Mouse (Mus musculus) gastrocnemius, adult 8-10 months (tissue): ENCODE measurements around the gene Tanc2. TPM values are rescaled to one million over a fixed set of nuclear protein-coding genes. Genes with fewer than 3 reads are reported as not detected.

ENCODE experiments used
- DNase-seq, 2 experiments: peaks; one replicate each; pipeline ENCODE4 v3.0.0; 2022; ENCODE audit warnings: low spot score in 2 of 2
- total RNA-seq, 4 experiments: library from RNA; stranded (reverse); gene quantifications; 2 replicates each; pipeline ENCODE4 v1.2.4; 2022

Tanc2 gene
- total RNA-seq, 4 experiments from 2014 or later = 7.0 to 11.0 (median 8.3) TPM

DNA sequence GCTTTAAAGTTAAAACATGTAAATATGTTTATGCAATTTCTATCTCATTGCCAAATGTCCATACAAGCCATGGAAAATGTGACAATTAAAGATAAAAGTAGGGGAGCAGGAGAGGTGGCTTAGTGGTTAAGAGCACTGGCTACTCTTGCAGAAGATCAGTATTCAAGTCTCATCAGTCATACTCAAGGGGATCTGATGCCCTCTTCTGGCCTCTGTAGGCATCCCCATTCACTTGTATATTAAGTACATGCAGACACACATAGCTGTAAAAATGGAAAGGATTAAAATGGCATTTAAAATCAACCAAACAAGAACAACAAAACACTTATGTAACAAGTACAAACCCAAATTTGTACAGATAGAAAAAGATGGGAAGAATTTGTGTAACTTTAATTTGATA, 54.2 kb downstream of the Tanc2 start:
- no peak for DNase-seq

DNA sequence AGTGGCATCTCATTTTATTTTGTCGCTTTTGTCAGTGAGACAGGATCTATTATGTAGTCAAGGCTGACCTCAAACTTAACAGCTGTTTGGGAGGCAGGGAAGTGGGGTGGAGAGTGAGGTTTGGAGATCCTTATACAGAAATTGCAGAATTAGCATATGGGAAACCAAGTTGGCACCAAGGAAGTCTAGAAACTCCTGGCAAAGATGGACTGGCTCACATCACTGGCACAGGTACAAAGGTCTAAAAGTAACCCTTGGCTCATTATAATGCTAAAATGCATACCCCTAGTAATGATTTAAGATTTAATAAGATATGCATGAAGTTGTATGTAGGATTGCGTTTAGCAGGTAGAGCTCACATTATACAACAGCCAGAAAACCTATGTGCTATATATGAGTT, 58.2 kb downstream of the Tanc2 start:
- no peak for DNase-seq

DNA sequence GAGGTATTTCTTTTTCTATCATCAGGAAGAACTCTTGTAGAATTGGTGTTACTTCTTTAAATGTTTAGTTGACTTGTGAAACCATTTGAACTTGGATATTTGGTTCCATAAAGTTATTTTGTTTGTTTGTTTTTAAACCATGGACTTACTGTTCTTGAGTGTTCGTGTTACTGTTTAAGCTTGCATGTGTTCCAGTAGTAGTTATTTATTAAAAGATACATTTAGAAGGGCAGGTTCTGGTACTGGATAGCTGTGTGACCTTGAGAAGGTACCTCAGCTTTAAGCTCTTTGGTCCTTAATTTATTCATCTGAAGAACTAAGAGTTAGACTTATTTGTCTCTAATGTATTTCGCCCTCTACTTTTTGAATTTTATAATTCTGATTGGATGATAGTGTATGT, 64.8 kb downstream of the Tanc2 start:
- DNase-seq = no peak

DNA sequence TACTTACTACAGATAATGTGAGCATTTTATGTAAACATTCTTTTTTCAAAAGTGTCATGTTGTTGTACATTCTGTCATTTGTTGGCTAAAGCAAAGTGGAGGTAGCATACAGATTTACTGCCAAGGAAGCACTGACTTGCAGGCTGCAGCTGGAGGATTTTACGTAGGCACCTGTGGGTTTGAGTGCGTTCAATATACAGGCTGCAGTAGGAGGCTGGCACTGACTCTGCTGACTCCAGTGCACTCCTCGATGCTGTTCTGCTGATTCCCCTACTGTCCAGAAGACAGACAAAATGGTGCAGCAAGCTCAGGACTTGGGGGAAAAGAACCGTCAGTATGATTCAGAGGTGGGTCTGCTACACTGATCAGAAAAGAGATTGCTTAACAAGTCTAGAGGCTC, 65.5 kb downstream of the Tanc2 start:
- DNase-seq = no peak

DNA sequence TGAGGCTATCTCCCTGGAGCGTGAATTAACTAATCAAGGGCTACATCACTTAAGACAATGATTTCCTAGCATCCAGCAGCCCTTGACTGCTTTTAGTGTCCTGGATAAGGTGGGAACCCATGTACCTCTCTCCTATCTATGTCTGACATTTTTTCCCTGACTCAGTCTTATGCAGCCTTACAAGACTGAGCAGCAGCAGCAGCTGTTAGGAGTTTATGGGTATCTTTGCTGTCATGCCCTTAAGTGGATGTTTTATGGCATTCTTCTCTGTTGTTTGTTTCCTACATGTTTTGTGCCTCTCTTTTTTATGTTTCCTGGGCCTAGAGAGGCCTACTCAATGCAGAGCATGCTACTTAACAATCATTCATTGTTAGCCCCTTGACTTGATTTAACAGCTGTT, 78.1 kb downstream of the Tanc2 start:
- DNase-seq = no peak

DNA sequence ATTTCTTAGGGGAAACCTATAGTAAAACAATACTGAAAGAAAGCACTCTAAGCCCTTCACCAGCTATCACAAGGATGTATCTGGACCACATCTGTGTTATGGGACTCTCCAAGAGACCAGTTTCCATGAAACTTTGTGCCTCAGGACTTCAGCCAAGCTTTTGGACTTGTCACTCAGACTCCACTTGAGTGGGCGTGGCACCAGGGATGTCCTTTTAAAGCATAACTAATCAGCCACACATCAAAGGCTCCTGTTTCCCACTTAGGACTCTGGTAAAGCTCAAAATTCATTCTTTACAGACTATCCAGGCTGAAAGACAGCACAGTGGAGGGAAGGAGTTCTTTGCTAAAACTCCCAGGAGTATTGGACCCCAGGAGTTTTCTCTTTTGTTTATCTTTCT, 89.2 kb downstream of the Tanc2 start:
- DNase-seq = no peak

DNA sequence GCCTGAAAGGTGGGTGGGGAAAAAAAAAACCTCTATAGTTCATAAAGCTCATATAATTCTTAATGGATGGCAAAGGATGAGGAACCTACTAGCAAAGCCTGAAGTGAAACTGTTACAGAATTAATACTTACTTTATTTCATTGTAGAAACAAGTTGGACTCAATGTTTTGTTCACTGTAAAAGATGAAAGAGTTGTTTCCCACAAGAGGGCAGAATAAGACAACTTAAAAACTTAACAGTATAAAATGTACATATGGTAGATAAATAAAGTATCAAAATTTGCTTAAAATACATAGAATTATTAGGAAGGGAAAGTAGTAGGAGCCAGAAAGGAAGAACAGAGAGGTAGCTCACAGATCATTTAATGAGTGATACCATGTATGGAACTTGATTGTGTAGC, 95.0 kb downstream of the Tanc2 start:
- no peak for DNase-seq

DNA sequence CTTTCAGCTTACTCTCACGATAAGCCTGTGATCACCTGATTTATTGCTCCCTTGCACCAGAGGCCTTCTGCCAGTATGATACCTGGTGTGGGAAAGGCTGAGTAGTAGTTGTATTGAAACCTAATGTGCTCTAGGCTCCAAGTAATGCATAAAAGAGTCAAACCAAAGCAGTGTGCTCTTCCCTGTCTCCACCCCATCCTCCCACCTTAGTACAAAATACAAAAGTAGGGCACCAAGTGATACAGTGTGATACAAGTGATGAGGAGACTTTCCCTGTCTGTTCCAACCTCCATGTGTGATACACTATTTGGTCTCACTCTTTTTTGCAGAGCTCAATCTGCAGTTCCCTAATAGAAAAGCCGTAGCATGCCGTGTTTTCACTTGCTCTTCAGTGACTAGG, 110.7 kb downstream of the Tanc2 start:
- DNase-seq = no peak

DNA sequence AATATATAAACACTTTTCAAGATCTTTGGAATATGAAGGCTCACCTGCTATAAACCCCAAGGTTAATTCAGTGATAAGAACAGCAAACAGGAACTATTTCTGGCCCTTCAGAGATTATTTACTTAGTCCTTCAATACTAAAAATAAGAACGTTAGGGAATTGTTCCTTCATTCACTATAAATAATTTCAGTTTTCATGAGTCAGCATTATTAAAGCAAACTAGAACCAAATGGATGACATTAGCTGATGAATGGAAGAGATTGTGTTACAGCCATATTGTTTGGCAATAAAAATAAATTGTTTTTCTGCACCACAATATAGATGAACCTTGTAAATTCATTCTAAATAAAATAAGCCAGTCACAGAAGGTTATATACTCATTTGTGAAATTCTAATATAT, 129.9 kb downstream of the Tanc2 start:
- no peak for DNase-seq

DNA sequence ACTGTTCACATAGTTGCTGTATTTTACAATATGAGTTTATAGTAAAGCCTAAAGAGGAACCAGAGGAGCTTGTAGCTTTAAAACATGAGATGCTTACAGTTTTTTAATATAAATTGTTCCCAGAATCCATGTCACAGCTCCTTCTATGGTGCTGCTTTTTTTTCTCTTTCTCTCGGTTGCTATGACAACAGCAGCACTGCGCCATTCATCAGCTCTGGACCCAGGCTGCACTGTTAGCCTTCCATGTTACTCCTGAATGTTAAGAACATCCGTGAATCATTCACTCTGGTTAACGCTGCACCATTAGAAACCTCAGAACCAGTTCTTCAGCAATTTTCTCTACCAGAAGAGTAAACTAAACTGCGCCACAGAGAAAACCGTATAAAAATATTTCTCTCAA, 141.8 kb downstream of the Tanc2 start:
- no peak for DNase-seq

DNA sequence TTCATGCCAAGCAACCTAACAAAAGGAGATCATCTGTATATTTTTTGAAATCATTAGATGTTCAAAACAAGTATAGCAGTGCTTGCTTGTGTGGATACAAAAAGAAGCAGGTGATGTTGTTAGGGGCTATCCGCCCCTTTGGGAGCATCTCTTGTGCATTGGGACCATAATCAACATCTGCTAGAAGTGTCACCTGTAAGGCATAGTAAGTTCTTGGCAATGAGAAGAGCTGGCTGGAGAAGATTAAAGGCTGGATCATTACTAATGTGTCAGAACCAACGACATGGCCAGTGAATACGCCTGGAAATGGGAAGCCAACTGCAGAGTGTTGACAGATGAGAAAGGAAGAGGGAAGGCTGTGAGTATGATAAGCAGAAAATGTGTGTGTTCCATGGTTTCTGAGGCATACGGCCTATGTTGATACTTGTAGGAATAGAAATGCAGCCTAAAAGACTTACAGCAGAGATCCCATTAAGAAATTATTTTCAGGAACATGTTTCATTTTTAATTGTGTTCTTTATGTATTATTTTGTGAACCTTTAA, 142.3 kb downstream of the Tanc2 start:
- DNase-seq = no peak

DNA sequence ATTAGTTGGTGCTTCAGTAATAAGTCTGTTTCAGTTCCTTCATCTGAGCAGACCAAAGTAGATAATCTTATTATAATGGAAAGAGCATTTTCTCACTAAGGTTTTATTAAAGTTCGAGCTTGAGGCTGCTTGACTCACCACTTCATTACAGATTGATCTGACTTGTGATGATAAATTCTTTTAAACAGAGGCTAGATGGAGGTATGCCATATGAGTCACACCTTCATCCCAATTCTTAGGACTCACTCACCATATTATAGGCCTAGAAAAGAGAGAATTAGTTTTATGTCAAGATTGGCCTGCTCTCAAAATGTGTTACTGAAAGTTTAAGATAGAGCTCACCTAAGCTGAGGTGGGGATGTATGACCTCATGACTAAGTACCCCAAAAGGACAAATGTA, 153.4 kb downstream of the Tanc2 start:
- no peak for DNase-seq

DNA sequence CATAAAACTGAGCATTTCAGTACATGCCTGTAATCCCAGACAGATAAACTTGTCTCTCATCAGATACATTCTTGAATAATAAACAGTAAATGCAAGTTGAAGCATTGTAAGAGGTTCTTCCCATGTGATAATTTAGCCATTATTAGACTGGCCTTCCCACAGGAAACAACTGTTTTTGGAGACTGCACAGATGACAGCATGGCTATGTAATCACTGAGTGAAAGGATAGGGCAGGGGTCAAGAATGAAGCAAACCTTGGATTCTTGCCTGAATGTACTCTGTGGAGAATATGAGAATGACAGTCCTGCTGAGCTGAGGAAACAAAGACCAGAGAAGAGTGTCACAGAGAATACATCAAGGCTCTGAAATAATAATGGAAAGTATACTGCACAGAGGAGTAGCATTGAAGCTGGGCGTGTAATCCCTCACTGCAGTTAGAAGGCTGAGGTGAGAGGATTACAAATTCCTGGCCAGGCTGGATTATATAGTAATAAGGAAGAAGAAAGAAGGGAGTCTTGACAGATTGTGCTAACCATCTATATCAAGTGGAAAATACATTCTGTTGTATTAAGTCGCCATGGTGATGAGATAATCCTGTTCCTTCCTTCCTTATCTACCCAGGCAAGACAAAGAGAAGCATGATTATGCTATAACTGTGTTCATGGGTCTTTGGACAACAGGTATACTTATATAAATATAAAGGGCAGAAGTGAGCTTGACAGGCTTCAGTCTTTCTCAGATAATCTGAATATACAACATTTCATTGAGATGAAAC, 159.7 kb downstream of the Tanc2 start:
- DNase-seq = no peak

DNA sequence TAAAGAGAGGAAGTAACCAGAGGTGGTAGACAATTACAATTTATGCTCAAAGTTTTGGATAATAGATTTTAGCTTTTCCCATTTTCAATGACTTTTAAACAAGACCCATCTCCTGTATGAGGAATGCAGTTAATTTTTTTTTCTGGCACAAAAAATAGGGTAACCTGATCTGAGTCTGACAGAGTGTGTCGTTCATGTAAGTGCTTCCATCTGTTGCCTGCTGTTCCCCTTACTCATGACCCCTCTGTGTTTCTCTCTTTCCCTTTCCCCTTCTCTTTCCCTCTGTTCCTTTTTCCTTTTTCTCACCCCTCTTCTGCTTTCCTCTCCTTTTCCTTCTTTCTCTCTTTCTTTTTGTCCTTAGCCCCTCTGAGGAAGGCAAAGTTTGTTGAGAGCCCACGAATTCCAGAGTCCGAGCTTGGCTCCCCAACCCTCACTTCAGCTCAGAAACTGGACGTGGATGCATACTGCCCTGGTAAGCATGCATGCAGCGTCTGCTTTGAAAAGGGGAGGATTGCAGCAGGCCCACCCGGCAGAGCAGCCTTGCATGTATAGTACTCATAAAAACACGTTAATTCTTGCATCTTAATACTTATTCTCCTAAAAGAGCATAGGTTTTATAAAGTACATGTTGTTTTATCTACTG, 168.9 kb downstream of the Tanc2 start:
- DNase-seq = no peak

DNA sequence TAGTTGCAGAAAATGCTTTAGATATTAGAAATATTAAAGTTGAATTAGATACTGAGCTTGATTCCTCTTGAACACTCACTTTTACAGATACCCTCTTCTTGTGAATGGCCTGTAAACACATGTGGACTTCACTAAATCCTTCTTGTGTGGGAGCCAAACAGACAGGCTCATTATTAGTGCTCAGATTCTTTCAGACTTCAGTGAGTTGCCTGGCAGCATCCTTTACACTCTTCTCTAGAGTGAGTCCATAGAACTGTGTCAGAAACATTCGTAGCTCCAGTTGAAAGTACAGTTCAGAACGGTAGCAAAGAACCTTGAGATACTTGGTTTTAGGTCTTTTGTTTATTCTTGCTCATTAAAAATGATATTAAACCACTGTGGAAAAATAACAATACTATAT, 169.6 kb downstream of the Tanc2 start:
- DNase-seq = no peak

DNA sequence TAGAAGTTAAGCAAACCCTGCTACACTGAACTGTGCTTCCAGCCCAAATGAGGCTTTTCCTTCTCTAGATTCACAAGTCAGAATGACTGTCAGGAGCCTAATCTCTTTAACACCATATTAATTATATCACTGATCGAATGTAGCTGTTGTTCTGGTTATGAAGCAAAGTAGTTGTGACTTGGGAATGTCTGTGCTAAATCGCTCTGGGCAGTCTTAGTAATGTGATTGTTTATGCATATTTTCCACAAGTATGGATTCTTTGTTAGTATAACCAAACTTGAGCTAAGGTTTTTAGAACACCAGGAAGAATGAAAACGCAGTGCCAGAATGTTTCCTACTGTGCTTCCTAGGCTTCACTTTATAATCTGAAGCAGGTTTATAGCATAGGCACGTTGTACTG, 170.6 kb downstream of the Tanc2 start:
- DNase-seq = no peak

DNA sequence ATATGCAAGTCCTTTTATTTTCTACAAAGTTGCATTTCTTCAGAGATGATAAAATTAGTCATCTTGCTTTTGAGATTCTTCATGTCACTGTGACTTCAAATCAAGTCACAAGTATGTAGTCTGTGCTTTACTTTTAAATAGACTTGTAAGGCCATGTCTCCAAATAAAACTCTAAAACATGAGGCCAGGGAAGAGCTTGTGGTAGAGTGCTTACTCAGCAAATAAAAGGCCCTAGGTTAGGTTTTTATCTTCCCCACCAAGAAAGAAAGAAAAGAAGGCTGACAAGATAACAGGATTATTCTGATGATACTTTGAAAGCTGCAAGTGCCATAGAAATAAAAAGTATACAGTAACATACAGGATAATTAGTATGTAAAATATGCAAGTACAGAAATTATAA, 188.0 kb downstream of the Tanc2 start:
- no peak for DNase-seq

DNA sequence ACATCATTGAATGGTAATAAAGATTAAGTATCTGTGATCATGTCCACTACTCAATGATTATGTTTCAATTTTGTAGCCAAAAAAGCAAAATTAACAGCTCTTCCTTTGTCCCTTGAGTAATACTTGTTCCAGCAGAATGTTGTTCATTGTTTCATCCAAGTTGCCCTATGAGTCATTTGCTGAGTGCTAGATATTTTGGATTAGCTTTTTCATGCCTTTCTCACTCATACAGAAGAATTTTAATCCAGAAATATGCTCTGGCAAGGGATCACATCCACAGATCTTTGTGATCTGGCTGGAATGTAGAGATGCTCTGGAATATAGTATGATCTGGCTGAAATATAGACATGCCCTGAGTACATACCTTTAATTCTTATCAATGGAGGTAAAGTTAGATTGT, 202.7 kb downstream of the Tanc2 start:
- no peak for DNase-seq

DNA sequence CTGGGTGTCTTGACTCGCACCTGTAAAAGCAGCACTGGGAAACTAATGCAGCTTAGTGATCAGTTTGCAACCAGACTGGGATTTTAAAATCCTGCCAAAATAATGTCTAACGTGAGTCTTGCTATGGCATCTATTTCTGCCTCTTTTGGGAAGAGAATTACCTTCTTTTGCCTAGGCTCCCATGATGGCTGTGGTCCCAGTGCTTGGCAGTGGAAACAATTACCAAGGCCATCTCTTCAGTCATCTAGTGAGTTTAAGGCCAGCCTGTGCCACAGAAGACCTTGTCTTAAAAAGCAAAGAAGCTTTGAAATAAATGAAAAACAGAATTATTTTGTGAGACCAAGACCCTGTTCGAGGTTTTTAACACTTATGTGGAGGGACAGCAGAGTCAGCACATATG, 213.9 kb downstream of the Tanc2 start:
- DNase-seq = no peak

DNA sequence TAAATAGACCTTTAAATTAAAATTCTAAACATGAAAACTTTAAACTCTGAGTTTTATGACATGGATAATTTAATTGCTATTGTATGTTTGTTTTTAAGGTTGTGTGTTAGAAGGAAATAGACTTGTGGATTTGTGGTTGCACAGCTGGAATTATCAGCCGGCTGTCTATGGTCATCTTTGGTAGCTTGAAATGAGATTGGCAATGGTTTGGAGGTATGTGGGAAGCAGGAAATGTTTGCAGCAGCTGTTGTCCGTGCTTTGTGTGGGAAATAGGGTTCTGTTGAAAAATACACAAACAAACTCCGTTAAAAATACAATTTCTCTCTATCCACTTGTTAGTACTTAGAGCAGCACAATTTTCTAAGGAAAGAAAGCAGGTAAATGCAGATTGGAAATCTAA, 215.0 kb downstream of the Tanc2 start:
- no peak for DNase-seq

DNA sequence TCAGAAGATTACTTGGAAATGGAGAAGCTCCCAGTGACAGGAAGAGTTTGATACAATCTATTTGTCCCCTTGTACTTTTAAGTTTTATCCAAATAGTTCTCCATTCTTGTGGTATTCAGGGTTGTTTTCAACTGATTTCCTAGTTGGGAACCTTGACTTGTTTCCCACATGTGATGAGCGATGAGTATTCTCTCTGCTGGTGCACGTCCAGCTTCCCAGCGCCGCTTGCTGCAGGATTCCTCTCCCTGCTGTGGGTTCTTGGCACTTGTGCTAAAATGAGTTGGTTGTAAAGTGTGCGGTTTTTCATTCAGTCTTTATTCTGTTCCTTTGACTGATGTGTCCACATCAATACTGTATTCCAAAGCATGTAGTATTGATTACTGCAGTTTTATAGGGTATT, 217.3 kb downstream of the Tanc2 start:
- no peak for DNase-seq

DNA sequence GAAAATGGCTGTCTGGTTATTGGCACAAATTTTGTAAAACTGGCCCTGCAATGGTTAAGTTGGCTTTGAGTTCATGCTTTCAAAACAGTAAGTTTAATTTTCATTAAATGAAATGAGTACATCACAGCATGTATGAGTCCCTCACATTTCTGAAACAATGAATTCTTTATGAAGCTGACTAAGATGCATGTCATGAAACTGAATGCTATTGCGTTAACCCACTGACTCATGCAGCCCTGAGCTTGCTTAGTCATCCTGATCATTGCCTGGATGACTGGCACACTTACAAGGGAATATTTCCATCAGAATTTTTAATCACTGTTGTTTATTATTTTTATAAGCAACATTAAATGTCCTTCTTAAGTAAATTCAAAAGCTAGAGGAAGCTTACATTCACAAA, 233.5 kb downstream of the Tanc2 start:
- no peak for DNase-seq

DNA sequence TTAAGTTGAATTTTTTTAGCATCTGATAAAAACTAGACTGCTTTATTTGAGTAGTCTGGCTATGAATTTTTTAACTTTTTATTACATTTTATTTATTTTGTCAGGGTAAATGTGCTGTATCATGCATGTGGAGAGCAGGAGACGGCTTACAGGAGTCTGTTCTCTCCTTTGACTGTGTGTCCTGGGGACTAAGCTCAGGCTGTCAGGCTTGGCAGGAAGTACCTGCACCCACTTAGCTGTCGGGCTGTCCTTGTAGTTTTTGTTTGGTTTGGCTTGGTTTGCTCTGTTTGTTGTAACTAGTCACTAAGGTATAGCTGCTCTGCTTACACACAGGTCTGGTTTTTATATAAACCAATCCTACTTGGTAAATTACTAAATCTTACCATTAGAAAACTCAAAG, 234.0 kb downstream of the Tanc2 start:
- no peak for DNase-seq
